Mouse (Mus musculus): ENCODE measurements around the gene Grifin. TPM values are rescaled to one million over a fixed set of nuclear protein-coding genes. Genes with fewer than 3 reads are reported as not detected.

Gene Grifin
- polyA plus RNA-seq (2012; rRNA removed): 2.4 and 3.0 TPM in 2 replicates

DNA sequence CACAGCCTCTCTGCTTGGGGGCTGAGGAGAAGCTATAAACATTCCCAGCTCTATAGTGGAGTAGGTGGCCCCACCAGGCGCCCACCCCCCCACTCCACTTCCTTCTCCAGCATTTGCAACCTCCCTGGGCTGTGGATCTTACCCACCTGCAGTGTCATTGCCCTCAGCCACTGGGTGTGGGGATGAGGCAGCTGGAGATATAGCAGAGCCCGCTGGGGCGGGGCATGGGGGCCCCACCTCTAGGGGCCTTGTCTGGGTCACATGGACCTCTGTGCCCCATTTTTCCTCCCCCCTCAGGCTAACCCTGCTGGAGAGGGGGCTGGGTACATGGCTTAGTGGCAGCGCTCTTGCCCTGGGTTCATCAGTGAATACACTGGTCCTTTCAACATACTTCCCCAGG, at the start of gene Grifin:
Grifin (minus strand) TSS at position 176 of the 400 bp plus-strand sequence.

DNA sequence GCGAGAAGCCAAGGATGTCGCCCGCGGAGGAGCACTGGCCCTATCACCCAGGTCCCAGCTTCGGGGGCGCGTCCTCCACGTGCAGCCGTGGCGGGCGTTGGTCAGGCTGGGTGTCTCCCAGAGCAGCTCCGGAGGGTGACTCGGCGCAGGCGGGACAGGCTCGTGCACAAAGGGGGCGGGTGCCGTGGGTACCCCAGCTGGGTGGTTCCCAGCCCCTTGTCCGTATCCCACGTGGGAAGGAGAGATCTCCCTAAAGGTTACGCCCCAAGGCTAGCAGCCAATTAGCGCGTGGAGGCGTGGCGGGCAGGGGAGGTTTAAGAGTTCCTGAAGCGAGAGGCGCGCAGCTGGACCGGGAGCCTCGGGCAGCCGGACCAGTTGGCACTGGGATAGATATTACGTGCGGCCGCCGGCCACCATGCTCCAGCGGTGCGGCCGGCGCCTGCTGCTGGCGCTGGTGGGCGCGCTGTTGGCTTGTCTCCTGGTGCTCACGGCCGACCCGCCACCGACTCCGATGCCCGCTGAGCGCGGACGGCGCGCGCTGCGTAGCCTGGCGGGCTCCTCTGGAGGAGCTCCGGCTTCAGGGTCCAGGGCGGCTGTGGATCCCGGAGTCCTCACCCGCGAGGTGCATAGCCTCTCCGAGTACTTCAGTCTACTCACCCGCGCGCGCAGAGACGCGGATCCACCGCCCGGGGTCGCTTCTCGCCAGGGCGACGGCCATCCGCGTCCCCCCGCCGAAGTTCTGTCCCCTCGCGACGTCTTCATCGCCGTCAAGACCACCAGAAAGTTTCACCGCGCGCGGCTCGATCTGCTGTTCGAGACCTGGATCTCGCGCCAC, 42.3 kb upstream of the Grifin start, which contains the start of gene Lfng:
Lfng (plus strand) TSS at position 320 of the 835 bp plus-strand sequence.

Other genes starting within 250 kb of the Grifin start
- gene Mad1l1, start 243.5 kb downstream of the Grifin start, polyA plus RNA-seq (2012; rRNA removed): 14.8 and 15.3 TPM in 2 replicates
- 20.2 and 21.3 TPM in 2 replicates for gene Nudt1, start 243.4 kb downstream of the Grifin start, polyA plus RNA-seq (2012; rRNA removed)
- 6.0 and 7.2 TPM in 2 replicates for gene Mrm2, start 233.2 kb downstream of the Grifin start, polyA plus RNA-seq (2012; rRNA removed)
- 6.1 and 6.9 TPM in 2 replicates for gene Snx8, start 175.8 kb downstream of the Grifin start, polyA plus RNA-seq (2012; rRNA removed)
- gene Eif3b, start 145.7 kb downstream of the Grifin start, polyA plus RNA-seq (2012; rRNA removed): 88.6 and 93.9 TPM in 2 replicates
- gene Gm4869, start 119.4 kb downstream of the Grifin start, polyA plus RNA-seq (2012; rRNA removed): 0.01 TPM in 1 of 2 replicates, not detected in the other
- 3.4 and 4.5 TPM in 2 replicates for gene Chst12, start 59.5 kb downstream of the Grifin start, polyA plus RNA-seq (2012; rRNA removed)
- gene Lfng, start 42.2 kb upstream of the Grifin start, polyA plus RNA-seq (2012; rRNA removed): 9.3 and 12.0 TPM in 2 replicates
- 6.4 and 8.1 TPM in 2 replicates for gene Ttyh3, start 84.0 kb upstream of the Grifin start, polyA plus RNA-seq (2012; rRNA removed)
- gene Iqce, start 137.3 kb upstream of the Grifin start, polyA plus RNA-seq (2012; rRNA removed): 4.1 and 4.2 TPM in 2 replicates
- 4.5 and 4.8 TPM in 2 replicates for gene Brat1, start 139.9 kb upstream of the Grifin start, polyA plus RNA-seq (2012; rRNA removed)
- 0.61 and 0.81 TPM in 2 replicates for gene Amz1, start 159.1 kb upstream of the Grifin start, polyA plus RNA-seq (2012; rRNA removed)

Measured in liver, embryonic 14 days (tissue).